Mouse (Mus musculus) forebrain, embryonic 13.5 days (tissue): Measurements from ENCODE around the gene Gpr149. TPM values are rescaled to one million over a fixed set of nuclear protein-coding genes. Genes with fewer than 3 reads are reported as not detected.

Experiments used
- ATAC-seq: fragments of 200-750 bp; cut with Nextera tagmentation; 2 replicates; pipeline ENCODE4 v1.8.0; 2017
- H3K27ac ChIP-seq: fragments of 300-500 bp; sonication (generic); 2 replicates; pipeline ENCODE4 v1.5.1; 2015; ENCODE audit warnings: inconsistent platforms, mild to moderate bottlenecking, moderate library complexity
- H3K27me3 ChIP-seq: fragments of 300-500 bp; sonication (generic); 2 replicates; pipeline ENCODE4 v1.6.1; 2015; ENCODE audit warnings: mild to moderate bottlenecking, inconsistent platforms
- H3K36me3 ChIP-seq: fragments of 300-500 bp; sonication (generic); 2 replicates; pipeline ENCODE4 v1.6.1; 2015; ENCODE audit warnings: mild to moderate bottlenecking, inconsistent platforms; ENCODE audit not compliant: poor library complexity, severe bottlenecking
- H3K4me1 ChIP-seq: fragments of 300-500 bp; sonication (generic); 2 replicates; pipeline ENCODE4 v1.6.1; 2015; ENCODE audit warnings: inconsistent platforms
- H3K4me2 ChIP-seq: fragments of 300-500 bp; sonication (generic); 2 replicates; pipeline ENCODE4 v1.6.1; 2015; ENCODE audit warnings: inconsistent platforms, mild to moderate bottlenecking, moderate library complexity
- H3K4me3 ChIP-seq: fragments of 300-500 bp; sonication (generic); 2 replicates; pipeline ENCODE4 v1.5.1; 2015; ENCODE audit warnings: mild to moderate bottlenecking, inconsistent platforms
- H3K9ac ChIP-seq: fragments of 300-500 bp; sonication (generic); 2 replicates; pipeline ENCODE4 v1.6.1; 2015; ENCODE audit warnings: mild to moderate bottlenecking, inconsistent platforms
- H3K9me3 ChIP-seq: fragments of 300-500 bp; sonication (generic); replicated peaks from 2 replicates; pipeline ENCODE4 v1.6.1; 2016; ENCODE audit warnings: inconsistent platforms
- WGBS: fragments of 180-500 bp; shearing (Covaris S2); methylation state at CpG from one replicate; pipeline ENCODE4 v1.1.7; 2015; 5-methylcytosine and 5-hydroxymethylcytosine counted together
- polyA plus RNA-seq: library from polyadenylated mRNA; unstranded; fragments of >200 nt; fragmentation: Nextera tagmentation; extraction: Ambion mirVana; gene quantifications from 2 replicates; pipeline ENCODE4 v1.2.1, GENCODE M21; 2015

The Gpr149 gene
- polyA plus RNA-seq, result 2.3 and 3.4 TPM in 2 replicates

- H3K4me2 ChIP-seq, result peak within 1 kb of the TSS; percentile 93
- 67% methylated on average over 1 of the region's 1 CpGs for WGBS
- H3K27me3 ChIP-seq, result peaks cover 14% of the 10 kb centered on the region; the same call in 1 of the 2 replicates
- H3K4me1 ChIP-seq, result peaks cover 12% of the 10 kb centered on the region; the same call in 1 of the 2 replicates
- H3K9me3 ChIP-seq, result no peaks in the 10 kb centered on the region
- H3K27ac ChIP-seq, result no peak within 1 kb of the TSS
- peak within 1 kb of the TSS; percentile 68 for H3K9ac ChIP-seq
- no peak for ATAC-seq
- peak within 1 kb of the TSS; percentile 55 for H3K4me3 ChIP-seq
- H3K36me3 ChIP-seq, result no peaks in the 10 kb centered on the region
Measured at GRCm38 (mm10) chr3:62604973-62605372, at the start of gene Gpr149. TSS of gene Gpr149 (minus strand) at chr3:62605140.

DNA sequence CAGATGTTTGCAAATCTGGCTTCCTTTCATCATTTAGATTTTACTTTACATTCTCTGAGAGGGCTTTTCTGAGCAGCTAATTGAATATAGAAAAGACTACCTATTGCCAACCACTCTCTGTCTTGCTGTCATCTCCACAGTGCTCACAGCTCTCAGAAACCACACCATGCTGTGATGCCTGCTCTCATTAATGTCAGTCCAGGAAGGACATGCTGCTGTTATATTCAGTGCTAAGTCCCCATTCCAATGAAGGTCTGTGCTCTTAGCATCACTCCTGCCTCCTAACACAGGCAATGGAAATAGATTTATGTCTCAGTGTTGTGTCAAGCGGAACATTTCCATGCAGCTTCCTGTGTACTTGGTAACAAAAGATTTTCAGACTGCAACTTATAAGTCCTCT lies 45.6 kb upstream of the Gpr149 start:
- H3K4me2 ChIP-seq, result no peak overlapping the region
- H3K27me3 ChIP-seq, result no peaks in the 10 kb centered on the region
- H3K36me3 ChIP-seq, result no peaks in the 10 kb centered on the region
- H3K4me3 ChIP-seq, result no peak overlapping the region
- H3K9ac ChIP-seq, result no peak overlapping the region
- no peak for ATAC-seq
- no peak overlapping the region for H3K27ac ChIP-seq
- no peaks in the 10 kb centered on the region for H3K4me1 ChIP-seq
- 87% methylated on average over 1 of the region's 1 CpGs for WGBS
- no peaks in the 10 kb centered on the region for H3K9me3 ChIP-seq

GRCm38 (mm10) chr3:62610861-62611260 lies 5.9 kb upstream of the Gpr149 start:
- 75% methylated on average over 3 of the region's 3 CpGs for WGBS
- no peaks in the 10 kb centered on the region for H3K36me3 ChIP-seq
- no peak overlapping the region for H3K27ac ChIP-seq
- H3K4me2 ChIP-seq, result no peak overlapping the region
- no peaks in the 10 kb centered on the region for H3K9me3 ChIP-seq
- no peak overlapping the region for H3K9ac ChIP-seq
- H3K4me3 ChIP-seq, result no peak overlapping the region
- H3K27me3 ChIP-seq, result no peaks in the 10 kb centered on the region
- no peak for ATAC-seq
- no peaks in the 10 kb centered on the region for H3K4me1 ChIP-seq

GRCm38 (mm10) chr3:62605931-62606330 lies 991 bp upstream of the Gpr149 start:
- Histone ChIP-seq H3K4me1 (peaks cover 12% of the 10 kb centered on the region; the same call in 1 of the 2 replicates), H3K9me3 (no peaks in the 10 kb centered on the region), H3K4me2 (no peak overlapping the region), H3K27ac (no peak overlapping the region), H3K27me3 (peaks cover 14% of the 10 kb centered on the region; the same call in 1 of the 2 replicates), H3K36me3 (no peaks in the 10 kb centered on the region), H3K9ac (no peak overlapping the region), H3K4me3 (no peak overlapping the region)
- ATAC-seq, result no peak
- 83% methylated on average over 2 of the region's 2 CpGs for WGBS

DNA sequence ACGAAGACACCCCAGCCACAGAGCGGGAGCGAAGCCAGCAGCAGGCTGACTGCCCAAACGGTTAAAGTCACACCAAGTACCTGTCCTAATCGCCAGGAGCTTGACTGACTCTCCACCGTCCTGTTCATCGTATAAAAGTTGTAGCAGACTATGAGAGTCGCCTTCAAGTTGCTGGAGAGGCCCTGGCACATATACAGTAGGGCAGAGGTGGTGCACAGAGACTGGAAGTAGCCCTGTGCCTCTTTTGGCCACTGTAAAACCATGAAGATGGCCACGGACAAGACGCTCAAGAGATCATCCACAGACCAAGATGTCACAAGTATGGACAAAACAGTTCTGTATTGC lies 921 bp downstream of the Gpr149 start:
- peak overlapping the region; percentile 55 for H3K4me3 ChIP-seq
- ATAC-seq, result peak; percentile 55; the same call in 1 of the 2 replicates
- 17% methylated on average over 10 of the region's 10 CpGs for WGBS

GRCm38 (mm10) chr3:62603231-62604046 lies 1.5 kb downstream of the Gpr149 start:
- peaks cover 12% of the 10 kb centered on the region; the same call in 1 of the 2 replicates for H3K4me1 ChIP-seq
- WGBS, result 1% methylated on average over 40 of the region's 40 CpGs
- ATAC-seq, result peak; percentile 89
- no peaks in the 10 kb centered on the region for H3K36me3 ChIP-seq
- no peak overlapping the region for H3K27ac ChIP-seq
- H3K9ac ChIP-seq, result peak overlapping the region; percentile 68
- H3K27me3 ChIP-seq, result peaks cover 14% of the 10 kb centered on the region; the same call in 1 of the 2 replicates
- peak overlapping the region; percentile 55 for H3K4me3 ChIP-seq
- no peaks in the 10 kb centered on the region for H3K9me3 ChIP-seq
- peak overlapping the region; percentile 93 for H3K4me2 ChIP-seq

More for the DNA sequence above, 921 bp downstream of the Gpr149 start:
- Histone ChIP-seq H3K9me3 (no peaks in the 10 kb centered on the region), H3K36me3 (no peaks in the 10 kb centered on the region), H3K4me1 (peaks cover 12% of the 10 kb centered on the region; the same call in 1 of the 2 replicates), H3K27me3 (peaks cover 14% of the 10 kb centered on the region; the same call in 1 of the 2 replicates), H3K4me2 (peak overlapping the region; percentile 93), H3K27ac (no peak overlapping the region), H3K9ac (peak overlapping the region; percentile 68)

- 71% methylated on average over 9 of the region's 9 CpGs for WGBS
- peaks cover 12% of the 10 kb centered on the region; the same call in 1 of the 2 replicates for H3K4me1 ChIP-seq
- no peak for ATAC-seq
- H3K27ac ChIP-seq, result no peak overlapping the region
- H3K9ac ChIP-seq, result no peak overlapping the region
- peak overlapping the region; percentile 93 for H3K4me2 ChIP-seq
- peak overlapping the region; percentile 55; the same call in 1 of the 2 replicates for H3K4me3 ChIP-seq
- H3K27me3 ChIP-seq, result peaks cover 14% of the 10 kb centered on the region; the same call in 1 of the 2 replicates
- H3K9me3 ChIP-seq, result no peaks in the 10 kb centered on the region
- H3K36me3 ChIP-seq, result no peaks in the 10 kb centered on the region
Measured at GRCm38 (mm10) chr3:62602466-62602865, 2.5 kb downstream of the Gpr149 start.

GRCm38 (mm10) chr3:62594842-62595241 lies 10.1 kb downstream of the Gpr149 start:
- H3K9ac ChIP-seq, result no peak overlapping the region
- no peak overlapping the region for H3K4me3 ChIP-seq
- no peaks in the 10 kb centered on the region for H3K27me3 ChIP-seq
- no peaks in the 10 kb centered on the region for H3K9me3 ChIP-seq
- 21% methylated on average over 7 of the region's 7 CpGs for WGBS
- no peak overlapping the region for H3K27ac ChIP-seq
- H3K36me3 ChIP-seq, result no peaks in the 10 kb centered on the region
- H3K4me2 ChIP-seq, result no peak overlapping the region
- no peak for ATAC-seq
- H3K4me1 ChIP-seq, result no peaks in the 10 kb centered on the region

DNA sequence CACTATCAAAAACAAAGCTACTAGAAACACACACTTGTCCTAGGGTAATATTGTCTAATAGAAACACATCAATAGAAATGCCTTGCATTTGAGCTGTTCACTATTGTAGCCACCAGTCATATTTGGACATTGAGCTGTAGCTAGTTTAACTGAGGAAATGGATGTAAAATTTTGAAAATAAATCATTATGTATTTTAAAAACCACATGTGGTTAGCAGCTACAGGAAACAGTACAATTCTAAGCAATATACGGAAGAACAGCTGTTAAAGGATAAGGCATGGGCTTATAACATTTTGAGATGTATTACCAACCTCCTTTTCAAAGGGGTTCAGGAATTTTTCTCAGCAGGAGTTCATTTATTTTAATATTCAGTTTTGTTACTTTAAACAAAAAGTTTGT lies 19.9 kb downstream of the Gpr149 start:
- H3K9me3 ChIP-seq, result no peaks in the 10 kb centered on the region
- H3K4me3 ChIP-seq, result no peak overlapping the region
- H3K4me2 ChIP-seq, result no peak overlapping the region
- no peaks in the 10 kb centered on the region for H3K4me1 ChIP-seq
- 92% methylated on average over 1 of the region's 1 CpGs for WGBS
- H3K27me3 ChIP-seq, result no peaks in the 10 kb centered on the region
- no peak for ATAC-seq
- no peak overlapping the region for H3K9ac ChIP-seq
- H3K27ac ChIP-seq, result no peak overlapping the region
- no peaks in the 10 kb centered on the region for H3K36me3 ChIP-seq

DNA sequence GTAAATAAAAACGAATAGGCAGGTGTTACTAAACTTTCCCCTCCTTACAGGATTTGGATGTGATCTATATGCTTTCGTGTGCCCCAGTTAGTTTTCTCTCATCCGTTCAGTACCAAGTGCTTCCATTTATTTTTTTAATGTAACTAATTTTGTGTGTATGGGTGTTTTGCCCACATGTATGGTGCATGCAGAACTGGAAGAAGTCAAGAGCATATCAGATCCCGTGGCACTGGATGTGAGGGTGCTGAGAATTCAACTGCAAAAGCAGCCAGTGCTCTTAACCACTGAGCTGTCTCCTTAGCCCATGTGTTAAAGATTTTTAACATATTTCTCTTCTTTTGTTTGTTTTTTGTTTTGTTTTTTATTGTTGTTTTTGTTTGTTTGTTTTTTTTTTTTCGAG lies 77.3 kb downstream of the Gpr149 start:
- 0 out of 2 replicates have a peak, but pooled peaks have one; percentile 3 for ATAC-seq

GRCm38 (mm10) chr3:62527160-62527559 lies 77.8 kb downstream of the Gpr149 start:
- Histone ChIP-seq H3K4me1 (no peaks in the 10 kb centered on the region), H3K36me3 (no peaks in the 10 kb centered on the region), H3K9ac (no peak overlapping the region), H3K9me3 (no peaks in the 10 kb centered on the region), H3K4me3 (no peak overlapping the region), H3K27me3 (no peaks in the 10 kb centered on the region), H3K4me2 (no peak overlapping the region), H3K27ac (no peak overlapping the region)
- WGBS, result 41% methylated on average over 4 of the region's 4 CpGs
- peak; percentile 70 for ATAC-seq

More for the DNA sequence above, 77.3 kb downstream of the Gpr149 start:
- no peak overlapping the region for H3K27ac ChIP-seq
- no peak overlapping the region for H3K4me3 ChIP-seq
- no peaks in the 10 kb centered on the region for H3K9me3 ChIP-seq
- H3K4me2 ChIP-seq, result no peak overlapping the region
- no peaks in the 10 kb centered on the region for H3K27me3 ChIP-seq
- no peaks in the 10 kb centered on the region for H3K4me1 ChIP-seq
- WGBS, result 75% methylated on average over 5 of the region's 5 CpGs
- H3K9ac ChIP-seq, result no peak overlapping the region
- H3K36me3 ChIP-seq, result no peaks in the 10 kb centered on the region

DNA sequence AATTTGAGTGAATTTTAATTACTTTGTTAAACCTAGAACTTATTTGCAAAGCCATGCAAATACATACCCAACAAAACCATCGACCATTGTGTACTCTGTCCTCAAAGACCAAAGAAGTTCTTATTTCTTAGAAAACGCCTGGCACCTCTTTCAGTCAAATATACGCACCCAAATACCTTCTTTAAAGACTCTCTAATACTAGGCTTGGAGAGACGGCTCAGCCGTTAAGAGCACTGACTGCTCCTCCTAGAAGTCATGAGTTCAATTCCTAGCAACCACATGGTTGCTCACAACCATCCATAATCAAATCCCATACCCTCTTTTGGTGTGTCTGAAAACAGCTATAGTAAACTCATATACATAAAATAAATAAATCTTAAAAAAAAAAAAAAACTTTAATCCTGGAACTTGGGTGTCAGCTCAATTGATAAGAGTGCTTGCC lies 97.7 kb downstream of the Gpr149 start:
- Histone ChIP-seq H3K4me3 (peak overlapping the region; percentile 89), H3K27ac (no peak overlapping the region), H3K4me1 (peaks cover 16% of the 10 kb centered on the region), H3K4me2 (peak overlapping the region; percentile 72), H3K9ac (0 out of 2 replicates have a peak overlapping the region, but pooled peaks have one; percentile 91), H3K9me3 (no peaks in the 10 kb centered on the region), H3K36me3 (no peaks in the 10 kb centered on the region), H3K27me3 (peaks cover 3% of the 10 kb centered on the region; the same call in 1 of the 2 replicates)
- ATAC-seq, result no peak; the same call in 1 of the 2 replicates
- WGBS, result 34% methylated on average over 5 of the region's 5 CpGs
